Mouse (Mus musculus): ENCODE measurements at regions not wholly inside any gene's neighbourhood (a gene's known extent, or its start where the extent isn't known, plus 50 kb on each side); places are given as distances from the start of the nearest gene placed in this dataset.

- no peak overlapping the region for H3K4me3 ChIP-seq (replicated peaks)
- TF ChIP-seq FLI1 (IDR thresholded peaks at IDR 0.05; ENCODE audit: low read length): no peak
- no peak for TF ChIP-seq GATA1 (IDR thresholded peaks at IDR 0.05; ENCODE audit: borderline replicate concordance, low read length)
- H3K4me1 ChIP-seq: no peaks in the 10 kb centered on the region
- H3K27me3 ChIP-seq (replicated peaks): no peaks in the 10 kb centered on the region
- H3K36me3 ChIP-seq (replicated peaks; ENCODE audit: low read length): no peaks in the 10 kb centered on the region
- H3K9me3 ChIP-seq: peaks cover 20% of the 10 kb centered on the region
Observed at GRCm38 (mm10) chr13:60067325-60067724, 109.8 kb downstream of the Gas1 start.

DNA sequence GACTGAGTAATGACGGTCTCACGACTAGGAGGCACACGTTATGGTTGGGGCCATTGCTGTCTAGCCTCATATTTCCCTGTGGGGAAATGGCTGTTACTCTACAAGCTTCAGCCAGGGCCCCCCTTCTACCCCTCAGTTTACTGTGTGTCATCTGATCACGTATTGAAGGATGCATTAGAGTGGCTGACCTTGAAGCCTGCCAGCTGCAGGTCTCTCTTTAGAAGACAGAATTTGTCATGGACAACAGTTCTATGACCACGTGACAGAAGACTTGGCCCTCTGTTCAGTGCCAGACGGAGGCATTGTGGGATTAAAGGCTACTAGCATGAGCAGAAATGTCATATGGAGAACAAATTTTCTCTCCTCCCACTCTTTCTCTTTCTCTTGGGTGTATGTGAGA lies 115.6 kb downstream of the Gas1 start:
- H3K4me1 ChIP-seq: no peaks in the 10 kb centered on the region
- no peak overlapping the region for H3K4me3 ChIP-seq (replicated peaks)
- no peaks in the 10 kb centered on the region for H3K36me3 ChIP-seq (replicated peaks; ENCODE audit: low read length)
- TF ChIP-seq FLI1 (IDR thresholded peaks at IDR 0.05; ENCODE audit: low read length): no peak
- TF ChIP-seq GATA1 (IDR thresholded peaks at IDR 0.05; ENCODE audit: borderline replicate concordance, low read length): no peak
- 0 out of 2 replicates have a peak, but pooled peaks cover 13% of the 10 kb centered on the region for H3K9me3 ChIP-seq
- no peaks in the 10 kb centered on the region for H3K27me3 ChIP-seq (replicated peaks)

DNA sequence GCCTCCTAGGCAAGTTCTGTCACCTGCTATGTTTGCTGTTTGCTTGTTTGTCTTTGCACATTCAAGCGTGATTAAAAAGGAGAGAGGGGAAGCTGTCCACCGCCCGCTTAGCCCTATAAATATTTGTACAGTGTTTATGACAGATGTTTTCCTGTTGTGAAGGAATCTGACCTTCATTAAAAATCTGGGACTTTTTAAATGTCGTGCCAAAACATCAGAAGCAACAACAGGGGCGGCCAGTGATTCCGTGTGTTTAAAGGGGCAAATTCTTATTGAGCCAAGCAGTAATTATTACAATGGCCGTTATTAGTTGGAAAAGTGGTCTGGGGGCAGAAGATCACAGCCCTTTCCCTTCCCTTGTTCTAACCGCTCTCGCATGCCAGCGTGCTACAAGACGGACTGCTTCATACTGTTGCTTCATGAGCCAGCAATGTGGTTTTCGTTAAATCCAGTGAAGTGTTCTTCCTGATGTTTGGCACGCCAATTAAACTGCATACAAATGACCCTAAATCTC lies 119.3 kb downstream of the Gas1 start:
- H3K36me3 ChIP-seq (replicated peaks; ENCODE audit: low read length): no peaks in the 10 kb centered on the region
- H3K9me3 ChIP-seq: 0 out of 2 replicates have a peak, but pooled peaks cover 7% of the 10 kb centered on the region
- no peaks in the 10 kb centered on the region for H3K27me3 ChIP-seq (replicated peaks)
- no peak overlapping the region for H3K4me3 ChIP-seq (replicated peaks)
- TF ChIP-seq GATA1 (IDR thresholded peaks at IDR 0.05; ENCODE audit: borderline replicate concordance, low read length) (no peak), FLI1 (IDR thresholded peaks at IDR 0.05; ENCODE audit: low read length) (no peak)
- H3K4me1 ChIP-seq: no peaks in the 10 kb centered on the region

DNA sequence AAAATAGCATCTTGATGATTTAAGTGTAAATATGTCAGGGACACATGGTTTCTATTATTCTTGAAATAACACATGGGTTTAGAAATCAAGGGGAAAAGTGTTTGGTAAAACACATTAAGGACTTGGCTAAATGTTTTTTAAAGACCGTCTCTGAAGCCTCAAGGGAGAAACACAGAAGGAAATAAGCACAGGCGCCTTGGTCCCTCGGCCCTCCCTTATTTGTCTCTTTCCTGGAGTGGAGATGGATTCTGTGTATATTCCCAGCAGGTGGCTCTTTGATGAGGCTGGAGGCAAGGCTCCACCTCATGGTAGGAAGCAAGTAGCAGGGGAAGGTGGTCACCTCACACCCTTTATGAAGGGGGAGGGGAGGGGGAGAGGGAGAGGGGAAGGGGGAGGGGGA lies 122.6 kb downstream of the Gas1 start:
- Histone ChIP-seq H3K36me3 (replicated peaks; ENCODE audit: low read length) (no peaks in the 10 kb centered on the region), H3K4me3 (replicated peaks) (no peak overlapping the region), H3K9me3 (0 out of 2 replicates have a peak, but pooled peaks cover 3% of the 10 kb centered on the region), H3K4me1 (no peaks in the 10 kb centered on the region), H3K27me3 (replicated peaks) (no peaks in the 10 kb centered on the region)
- TF ChIP-seq FLI1 (IDR thresholded peaks at IDR 0.05; ENCODE audit: low read length) (no peak), GATA1 (IDR thresholded peaks at IDR 0.05; ENCODE audit: borderline replicate concordance, low read length) (no peak)

GRCm38 (mm10) chr13:60054081-60054480 lies 123.1 kb downstream of the Gas1 start:
- H3K36me3 ChIP-seq (replicated peaks; ENCODE audit: low read length): no peaks in the 10 kb centered on the region
- H3K9me3 ChIP-seq: 0 out of 2 replicates have a peak, but pooled peaks cover 3% of the 10 kb centered on the region
- no peaks in the 10 kb centered on the region for H3K27me3 ChIP-seq (replicated peaks)
- H3K4me1 ChIP-seq: no peaks in the 10 kb centered on the region
- TF ChIP-seq GATA1 (IDR thresholded peaks at IDR 0.05; ENCODE audit: borderline replicate concordance, low read length) (no peak), FLI1 (IDR thresholded peaks at IDR 0.05; ENCODE audit: low read length) (no peak)
- no peak overlapping the region for H3K4me3 ChIP-seq (replicated peaks)

DNA sequence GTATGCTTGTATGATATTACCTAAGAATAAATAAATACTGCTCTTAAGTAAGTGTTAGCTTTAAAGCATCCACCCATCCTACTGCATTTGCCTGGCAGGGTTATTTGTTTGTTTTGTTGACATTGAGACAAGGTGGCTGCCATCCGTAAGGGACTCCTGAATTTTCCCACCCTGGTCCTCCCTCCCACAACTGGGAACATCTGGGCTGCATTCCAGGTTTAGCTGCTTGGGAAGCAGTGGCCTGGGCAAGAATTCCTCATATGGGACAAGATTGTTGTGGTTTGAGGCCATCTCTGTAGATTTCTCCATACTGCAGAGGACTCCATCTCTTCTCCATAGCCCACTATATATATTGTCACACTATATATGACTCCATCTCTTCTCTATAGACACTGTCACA lies 125.3 kb downstream of the Gas1 start:
- Histone ChIP-seq H3K4me1 (no peaks in the 10 kb centered on the region), H3K4me3 (replicated peaks) (no peak overlapping the region), H3K27me3 (replicated peaks) (no peaks in the 10 kb centered on the region), H3K9me3 (0 out of 2 replicates have a peak, but pooled peaks cover 3% of the 10 kb centered on the region), H3K36me3 (replicated peaks; ENCODE audit: low read length) (no peaks in the 10 kb centered on the region)
- TF ChIP-seq GATA1 (IDR thresholded peaks at IDR 0.05; ENCODE audit: borderline replicate concordance, low read length): no peak

GRCm38 (mm10) chr13:60050799-60051580 lies 126.2 kb downstream of the Gas1 start:
- TF ChIP-seq FLI1 (IDR thresholded peaks at IDR 0.05; ENCODE audit: low read length): no peak
- Histone ChIP-seq H3K9me3 (no peaks in the 10 kb centered on the region), H3K4me3 (replicated peaks) (no peak overlapping the region)

GRCm38 (mm10) chr13:60049703-60050102 lies 127.5 kb downstream of the Gas1 start:
- no peaks in the 10 kb centered on the region for H3K27me3 ChIP-seq (replicated peaks)
- H3K36me3 ChIP-seq (replicated peaks; ENCODE audit: low read length): no peaks in the 10 kb centered on the region
- H3K4me1 ChIP-seq: no peaks in the 10 kb centered on the region
- no peak for TF ChIP-seq GATA1 (IDR thresholded peaks at IDR 0.05; ENCODE audit: borderline replicate concordance, low read length)
- no peaks in the 10 kb centered on the region for H3K9me3 ChIP-seq
- H3K4me3 ChIP-seq (replicated peaks): no peak overlapping the region

More at GRCm38 (mm10) chr13:60050799-60051580, 126.2 kb downstream of the Gas1 start:
- no peaks in the 10 kb centered on the region for H3K4me1 ChIP-seq
- H3K36me3 ChIP-seq (replicated peaks; ENCODE audit: low read length): no peaks in the 10 kb centered on the region
- no peaks in the 10 kb centered on the region for H3K27me3 ChIP-seq (replicated peaks)

DNA sequence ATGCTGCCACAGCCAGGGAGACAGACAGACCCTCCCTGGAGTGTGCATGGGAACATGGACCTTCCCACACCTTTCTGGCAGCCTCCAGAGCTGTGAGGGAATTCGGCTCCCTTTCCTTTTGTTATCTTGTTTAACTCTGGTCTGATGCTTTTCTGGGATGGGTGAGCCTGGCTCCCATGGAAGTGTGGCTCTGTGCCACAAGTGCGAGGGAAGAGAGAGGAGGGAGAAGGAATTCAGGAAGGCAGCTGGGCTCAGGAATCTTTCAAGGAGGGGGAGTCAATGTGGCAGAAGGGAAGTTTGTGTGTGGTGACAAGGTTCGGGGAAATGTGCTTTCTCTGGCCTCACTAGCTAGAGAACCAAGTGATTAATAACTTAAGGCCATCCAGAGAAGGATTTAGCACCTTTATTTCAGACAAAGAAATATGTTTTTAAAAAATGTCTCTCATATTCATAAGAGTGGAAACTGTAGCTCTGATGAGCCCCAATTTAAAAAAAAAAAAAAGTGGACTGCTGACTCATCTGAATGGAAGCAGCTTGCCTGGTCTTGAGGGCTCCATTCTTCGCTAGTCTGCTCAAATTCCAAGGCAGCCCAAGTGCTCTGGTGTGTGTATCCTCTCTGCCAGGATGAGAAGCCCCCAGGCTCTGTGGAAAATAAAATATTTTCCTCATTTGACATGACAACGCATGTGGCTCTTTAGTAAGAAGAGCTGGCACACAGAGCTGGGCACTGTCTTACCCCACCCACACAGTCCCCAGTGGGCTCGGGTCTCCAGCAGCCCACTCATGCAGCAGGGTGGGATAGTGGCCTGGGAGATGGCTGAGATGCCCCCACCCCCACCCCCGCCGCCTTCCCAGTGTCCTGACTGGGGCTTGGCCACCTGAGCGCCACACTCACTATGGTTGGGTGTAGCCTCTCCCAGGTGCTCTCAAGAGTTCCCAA lies 129.1 kb downstream of the Gas1 start:
- Histone ChIP-seq H3K36me3 (replicated peaks; ENCODE audit: low read length) (no peaks in the 10 kb centered on the region), H3K27me3 (replicated peaks) (no peaks in the 10 kb centered on the region), H3K9me3 (peaks cover 3% of the 10 kb centered on the region; the same call in 1 of the 2 replicates), H3K4me3 (replicated peaks) (no peak overlapping the region), H3K4me1 (no peaks in the 10 kb centered on the region)
- TF ChIP-seq FLI1 (IDR thresholded peaks at IDR 0.05; ENCODE audit: low read length) (no peak), GATA1 (IDR thresholded peaks at IDR 0.05; ENCODE audit: borderline replicate concordance, low read length) (no peak)
